Mouse (Mus musculus) mammary gland, adult 2 months (tissue): ENCODE results near the gene Hist1h2ag. TPM values are rescaled to one million over a fixed set of nuclear protein-coding genes. Genes with fewer than 3 reads are reported as not detected.

Experiments
- polyA plus RNA-seq: library from polyadenylated mRNA; depleted of rRNA; stranded (reverse); fragments of >200 nt; gene quantifications from 2 replicates; pipeline ENCODE4 v1.2.3, GENCODE M21; 2012; ENCODE audit warnings: low replicate concordance; rRNA removed

Hist1h2ag gene
- polyA plus RNA-seq = 0.57 and 4.6 TPM in 2 replicates

GRCm38 (mm10) chr13:22042568-22043502, at the start of gene Hist1h2ag, which contains the start of gene Hist1h2bj:
TSS of gene Hist1h2ag (minus strand) at chr13:22042944.
TSS of gene Hist1h2bj (plus strand) at chr13:22043214.

DNA sequence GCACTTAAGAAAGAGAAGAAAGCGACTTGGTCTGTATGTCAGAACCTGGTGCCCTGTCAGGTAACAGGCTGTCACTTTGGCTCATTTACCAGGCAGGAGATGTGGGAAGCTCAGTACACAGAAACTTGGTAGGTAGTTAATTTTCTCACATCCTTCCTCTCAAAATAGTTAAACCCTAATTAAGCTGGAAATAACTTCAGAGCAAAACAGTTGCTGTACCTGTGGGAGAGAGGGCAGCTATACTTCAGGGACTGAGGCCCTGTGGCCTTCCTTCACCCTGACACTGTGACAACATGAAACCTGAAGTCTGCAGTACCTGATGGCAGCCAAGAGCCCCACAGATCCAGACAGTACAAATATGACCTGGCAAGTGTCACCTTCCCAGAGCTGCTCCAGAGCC, 41.4 kb upstream of the Hist1h2ag start, which contains the start of gene Vmn1r188:
TSS of gene Vmn1r188 (plus strand) at position 301 of the 400 bp plus-strand sequence.

GRCm38 (mm10) chr13:22041142-22041536, 1.6 kb downstream of the Hist1h2ag start, which contains the start of gene Hist1h4i:
TSS of gene Hist1h4i (minus strand) at chr13:22041362.

GRCm38 (mm10) chr13:22035267-22036148, 7.2 kb downstream of the Hist1h2ag start, which contains the start of the genes Hist1h2ah and Hist1h2bk:
TSS of gene Hist1h2ah (minus strand) at chr13:22035568.
TSS of gene Hist1h2bk (plus strand) at chr13:22035870.

DNA sequence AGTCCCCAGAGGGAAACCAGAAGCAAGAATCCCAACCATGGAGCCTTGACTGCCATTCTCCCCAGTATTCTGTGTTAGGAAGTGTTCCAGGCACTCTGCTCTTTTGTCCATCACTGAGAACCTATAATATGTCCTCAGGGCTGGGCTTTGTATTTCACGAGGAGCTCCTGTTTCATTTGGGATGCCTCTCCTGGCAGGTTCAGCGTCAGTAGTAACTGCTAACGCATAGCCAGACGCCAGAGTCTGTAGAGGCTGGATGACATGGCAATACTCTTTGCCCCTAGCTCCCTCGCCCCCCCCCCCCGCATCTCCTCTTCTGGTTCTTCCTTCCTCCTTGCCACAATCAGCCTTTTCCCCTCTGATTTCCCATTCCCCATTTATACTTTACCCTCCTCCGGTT, 33.1 kb downstream of the Hist1h2ag start, which contains the start of gene Prss16:
TSS of gene Prss16 (minus strand) at position 101 of the 400 bp plus-strand sequence.

Other genes with a start within 250 kb of the Hist1h2ag start
- gene Hist1h2bq, start 232.7 kb downstream of the Hist1h2ag start, polyA plus RNA-seq = 22.4 and 30.9 TPM in 2 replicates
- not detected in 2 replicates for gene Hist1h2ao, start 232.5 kb downstream of the Hist1h2ag start, polyA plus RNA-seq
- gene Hist1h4m, start 231.2 kb downstream of the Hist1h2ag start, polyA plus RNA-seq = not detected in 2 replicates
- 4.9 and 22.8 TPM in 2 replicates for gene Hist1h4n, start 210.7 kb downstream of the Hist1h2ag start, polyA plus RNA-seq
- 38.2 and 359 TPM in 2 replicates for gene Hist1h2ap, start 209.4 kb downstream of the Hist1h2ag start, polyA plus RNA-seq
- 19.9 and 27.5 TPM in 2 replicates for gene Hist1h2br, start 209.2 kb downstream of the Hist1h2ag start, polyA plus RNA-seq
- gene Zfp184, start 97.8 kb downstream of the Hist1h2ag start, polyA plus RNA-seq = 0.29 and 0.80 TPM in 2 replicates
- not detected in 2 replicates for gene Pom121l2, start 61.8 kb downstream of the Hist1h2ag start, polyA plus RNA-seq
- gene Prss16, start 33.2 kb downstream of the Hist1h2ag start, polyA plus RNA-seq = 1.7 and 2.8 TPM in 2 replicates
- gene Hist1h2ah, start 7.4 kb downstream of the Hist1h2ag start, polyA plus RNA-seq = 2.1 and 26.7 TPM in 2 replicates
- gene Hist1h2bk, start 7.1 kb downstream of the Hist1h2ag start, polyA plus RNA-seq = 2.4 and 13.0 TPM in 2 replicates
- 8.5 and 8.7 TPM in 2 replicates for gene Hist1h4i, start 1.6 kb downstream of the Hist1h2ag start, polyA plus RNA-seq
- 2.8 and 6.5 TPM in 2 replicates for gene Hist1h2bj, start 270 bp upstream of the Hist1h2ag start, polyA plus RNA-seq
- not detected in 2 replicates for gene Vmn1r188, start 41.5 kb upstream of the Hist1h2ag start, polyA plus RNA-seq
- gene Vmn1r189, start 62.9 kb upstream of the Hist1h2ag start, polyA plus RNA-seq = not detected in 2 replicates
- gene Vmn1r191, start 141.0 kb upstream of the Hist1h2ag start, polyA plus RNA-seq = not detected in 2 replicates
- gene Vmn1r192, start 148.2 kb upstream of the Hist1h2ag start, polyA plus RNA-seq = not detected in 2 replicates
- not detected in 2 replicates for gene Vmn1r193, start 180.2 kb upstream of the Hist1h2ag start, polyA plus RNA-seq
- gene Vmn1r194, start 201.3 kb upstream of the Hist1h2ag start, polyA plus RNA-seq = not detected in 2 replicates
- not detected in 2 replicates for gene Vmn1r195, start 227.6 kb upstream of the Hist1h2ag start, polyA plus RNA-seq
- not detected in 2 replicates for gene Vmn1r196, start 247.0 kb upstream of the Hist1h2ag start, polyA plus RNA-seq